Mouse (Mus musculus) thymus, adult 2 months (tissue): ENCODE data around the gene St6gal2. TPM values are rescaled to one million over a fixed set of nuclear protein-coding genes. Genes with fewer than 3 reads are reported as not detected.

Experiments
- DNase-seq: peaks from one replicate; pipeline ENCODE4 v3.0.0; 2021
- H3K27ac ChIP-seq: fragments of 200-500 bp; 2 replicates; pipeline ENCODE4 v1.5.1; 2012; ENCODE audit warnings: low read length, control low read depth; ENCODE audit not compliant: control insufficient read depth, insufficient read depth
- H3K27me3 ChIP-seq: fragments of 200-500 bp; 2 replicates; pipeline ENCODE4 v1.6.1; 2012; ENCODE audit warnings: mild to moderate bottlenecking, low read length, moderate library complexity, mixed read lengths; ENCODE audit not compliant: control insufficient read depth, insufficient read depth
- H3K36me3 ChIP-seq: fragments of 200-500 bp; 2 replicates; pipeline ENCODE4 v1.6.1; 2012; ENCODE audit warnings: mild to moderate bottlenecking, low read length, moderate library complexity; ENCODE audit not compliant: control insufficient read depth, insufficient read depth
- H3K4me1 ChIP-seq: fragments of 200-500 bp; replicated peaks from 2 replicates; pipeline ENCODE4 v1.6.1; 2012; ENCODE audit warnings: low read length; ENCODE audit not compliant: control insufficient read depth, insufficient read depth
- H3K4me3 ChIP-seq: fragments of 200-500 bp; 2 replicates; pipeline ENCODE4 v1.5.1; 2012; ENCODE audit warnings: mild to moderate bottlenecking, low read length, control low read depth, moderate library complexity; ENCODE audit not compliant: control insufficient read depth, insufficient read depth
- CTCF ChIP-seq: fragments of 200-500 bp; IDR thresholded peaks from 2 replicates; pipeline ENCODE4 v1.5.1; 2012; ENCODE audit warnings: mild to moderate bottlenecking, control low read depth, low read length, moderate library complexity, borderline replicate concordance; ENCODE audit not compliant: control insufficient read depth, poor library complexity, insufficient read depth; ENCODE audit errors: extremely low read depth
- POLR2A ChIP-seq: fragments of 200-500 bp; IDR thresholded peaks from 2 replicates; pipeline ENCODE4 v1.6.1; 2012; ENCODE audit warnings: mild to moderate bottlenecking, low read length, control low read depth, moderate library complexity; ENCODE audit not compliant: control insufficient read depth, poor library complexity, insufficient read depth; ENCODE audit errors: extremely low read depth
- WGBS: fragments of 180-500 bp; shearing (Covaris S2); methylation state at CpG from one replicate; pipeline ENCODE4 v1.1.7; 2018; 5-methylcytosine and 5-hydroxymethylcytosine counted together
- polyA plus RNA-seq: library from polyadenylated mRNA; depleted of rRNA; stranded (reverse); fragments of >200 nt; gene quantifications from 2 replicates; pipeline ENCODE4 v1.2.3, GENCODE M21; 2012; rRNA removed

St6gal2 gene
- polyA plus RNA-seq, 1 experiment = 0.30 TPM

DNA sequence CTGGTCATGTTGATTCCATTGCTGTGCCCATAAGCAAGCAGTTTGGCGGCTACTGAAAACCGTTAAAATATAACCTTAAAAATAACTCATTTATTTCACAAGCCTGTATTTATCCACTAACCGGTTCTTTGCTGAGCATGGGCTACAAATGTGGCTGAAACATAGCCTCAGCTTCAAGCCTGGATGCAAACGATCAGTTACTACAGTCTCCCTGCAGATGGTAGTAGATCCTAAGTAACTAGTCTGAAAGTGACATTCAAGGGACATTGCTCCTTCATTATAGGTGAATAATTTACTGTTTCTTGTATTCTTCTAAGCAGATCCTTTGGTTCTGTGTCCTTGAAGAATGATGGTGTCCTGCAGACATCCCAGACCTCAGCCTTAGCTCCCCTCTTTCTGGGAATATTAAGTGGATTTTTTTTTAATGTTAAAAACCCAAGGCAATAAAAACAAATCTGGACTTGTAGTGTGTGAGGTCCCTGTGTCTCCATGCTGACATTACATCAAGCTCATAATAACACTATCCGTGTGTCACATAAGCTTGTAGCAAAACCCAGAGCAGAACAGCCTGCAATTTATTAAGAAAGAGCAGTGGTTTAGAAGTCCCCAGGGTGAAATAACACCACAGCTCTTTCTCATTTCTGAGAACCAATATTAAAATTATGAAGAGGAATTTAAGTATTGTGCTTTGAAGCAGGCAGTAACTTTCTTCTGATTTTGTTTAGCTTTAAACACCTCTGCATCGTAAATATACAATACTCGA is 39.1 kb downstream of the St6gal2 start:
- Histone ChIP-seq H3K27me3 (no peaks in the 10 kb centered on the region), H3K36me3 (no peaks in the 10 kb centered on the region), H3K4me1 (no peaks in the 10 kb centered on the region), H3K4me3 (no peak overlapping the region), H3K27ac (no peak overlapping the region)
- DNase-seq = no peak
- TF ChIP-seq POLR2A (no peak), CTCF (no peak)
- WGBS = 91% methylated on average over 7 of the region's 7 CpGs

GRCm38 (mm10) chr17:55531872-55532271 is 86.7 kb downstream of the St6gal2 start:
- Histone ChIP-seq H3K4me1 (no peaks in the 10 kb centered on the region), H3K4me3 (no peak overlapping the region), H3K27me3 (no peaks in the 10 kb centered on the region), H3K27ac (no peak overlapping the region), H3K36me3 (no peaks in the 10 kb centered on the region)
- no peak for DNase-seq
- WGBS = 94% methylated on average over 7 of the region's 7 CpGs
- TF ChIP-seq CTCF = no peak
- no peak for TF ChIP-seq POLR2A

- H3K36me3 ChIP-seq = no peaks in the 10 kb centered on the region
- no peaks in the 10 kb centered on the region for H3K27me3 ChIP-seq
- 74% methylated on average over 1 of the region's 1 CpGs for WGBS
- H3K27ac ChIP-seq = no peak overlapping the region
- no peaks in the 10 kb centered on the region for H3K4me1 ChIP-seq
- H3K4me3 ChIP-seq = no peak overlapping the region
- TF ChIP-seq POLR2A (no peak), CTCF (no peak)
- no peak for DNase-seq
Measured at GRCm38 (mm10) chr17:55548476-55548875, 103.3 kb downstream of the St6gal2 start.

DNA sequence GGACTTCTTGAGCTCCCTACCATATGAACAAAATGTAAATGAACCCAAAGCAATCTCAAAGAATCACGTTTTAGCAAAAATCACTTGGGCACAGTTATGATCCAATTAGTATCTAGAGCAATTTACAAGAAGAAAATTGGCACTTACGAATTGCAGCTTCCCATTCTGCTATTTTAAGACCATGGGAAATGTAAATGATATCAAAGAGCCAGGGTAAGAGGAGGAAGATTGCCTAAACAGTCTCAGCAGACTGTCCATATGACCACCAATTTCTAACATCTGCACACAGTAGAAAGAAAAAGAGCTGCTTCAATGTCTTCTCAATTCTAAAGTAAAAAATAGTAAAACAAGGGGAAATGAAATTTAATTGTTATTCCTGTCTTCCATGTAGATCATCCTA is 116.6 kb downstream of the St6gal2 start:
- Histone ChIP-seq H3K4me1 (no peaks in the 10 kb centered on the region), H3K27me3 (no peaks in the 10 kb centered on the region), H3K4me3 (no peak overlapping the region), H3K36me3 (no peaks in the 10 kb centered on the region), H3K27ac (no peak overlapping the region)
- DNase-seq = no peak
- TF ChIP-seq CTCF = no peak
- TF ChIP-seq POLR2A = no peak
- WGBS = 73% methylated on average over 2 of the region's 2 CpGs

Other genes with a start within 250 kb of the St6gal2 start
- gene Vmn2r118, start 179.8 kb downstream of the St6gal2 start, polyA plus RNA-seq = not detected in 2 replicates